Mouse (Mus musculus) kidney, adult 11 months (tissue): ENCODE measurements around the gene Olfr1097.

ENCODE experiments used
- DNase-seq: peaks from one replicate; pipeline ENCODE4 v3.0.0; 2022

The Olfr1097 gene

GRCm38 (mm10) chr2:86892116-86892515 is at the start of gene Olfr1097:
TSS of gene Olfr1097 (minus strand) at chr2:86892216.
- no peak for DNase-seq

- no peak for DNase-seq
Observed at GRCm38 (mm10) chr2:86926557-86926956, 34.5 kb upstream of the Olfr1097 start.

- DNase-seq: no peak
Observed at GRCm38 (mm10) chr2:86924445-86924844, 32.4 kb upstream of the Olfr1097 start, which contains the start of gene Olfr1098. TSS of gene Olfr1098 (minus strand) at chr2:86924545.

GRCm38 (mm10) chr2:86905647-86906046 is 13.6 kb upstream of the Olfr1097 start:
- DNase-seq: no peak

- no peak for DNase-seq
Observed at GRCm38 (mm10) chr2:86874702-86875101, 17.3 kb downstream of the Olfr1097 start, which contains the start of gene Gm13723. TSS of gene Gm13723 (minus strand) at chr2:86874802.

- DNase-seq: no peak
Observed at GRCm38 (mm10) chr2:86851596-86851995, 40.4 kb downstream of the Olfr1097 start, which contains the start of gene Olfr1095. TSS of gene Olfr1095 (minus strand) at chr2:86851696.
